Mouse (Mus musculus): ENCODE results near the gene 1700003F12Rik.

DNA sequence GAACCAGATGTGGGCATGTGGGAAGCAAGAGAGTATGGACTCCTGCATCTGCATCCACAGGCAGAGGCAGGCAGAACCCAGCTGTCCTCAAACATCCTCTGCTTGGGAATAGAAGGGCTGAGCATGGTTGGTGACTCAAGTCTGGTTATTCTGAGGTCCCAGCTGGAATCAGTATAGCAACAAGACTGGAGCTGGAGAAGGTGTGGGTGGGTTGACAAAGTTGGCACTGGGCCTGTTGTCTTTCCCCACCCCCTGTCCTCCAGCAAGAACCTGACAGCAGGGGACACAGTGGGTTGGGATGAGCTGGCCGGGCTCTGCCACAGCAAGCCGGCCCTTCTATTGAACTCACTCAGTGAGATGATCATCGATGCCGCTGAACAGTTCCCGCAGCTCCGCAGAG lies 8.3 kb downstream of the 1700003F12Rik start:
- TF ChIP-seq POLR2A (IDR thresholded peaks at IDR 0.05; ENCODE audit: low read depth, low read length) (no peak), CTCF (IDR thresholded peaks at IDR 0.05; ENCODE audit: borderline replicate concordance, insufficient read depth, low read length) (no peak)

All from embryonic fibroblast, embryonic 13.5 days (primary cell).